Mouse (Mus musculus) cerebellum, postnatal 25 days (tissue): ENCODE results near the gene Nr0b2.

Experiments
- DNase-seq, 2 experiments: peaks; one replicate each; pipeline ENCODE4 v3.0.0; 2021; ENCODE audit warnings: mixed read lengths in 2 of 2

The Nr0b2 gene

DNA sequence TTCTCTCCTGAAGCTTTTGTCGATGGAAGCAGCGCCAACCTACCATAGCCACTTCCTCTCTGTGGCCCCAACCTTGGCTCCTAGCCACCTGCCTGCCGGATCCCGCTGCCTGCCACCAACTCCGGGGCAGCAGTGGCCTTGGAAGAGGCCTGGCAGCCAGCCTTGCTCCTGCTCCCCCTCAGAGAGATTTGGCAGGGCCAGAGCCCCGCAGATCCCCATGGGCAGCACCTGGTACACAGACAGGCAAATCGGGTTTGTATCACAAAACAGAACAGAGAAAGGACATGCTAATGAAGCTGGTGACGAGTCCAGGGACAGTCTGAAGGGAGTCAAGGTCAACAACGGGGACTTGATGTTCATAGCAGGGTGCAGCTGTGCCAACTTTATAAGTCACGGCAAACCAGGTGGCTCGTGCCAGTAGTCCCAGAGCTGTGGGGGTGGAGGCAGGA, 10.0 kb downstream of the Nr0b2 start:
- peak; percentile 90 to 92 for DNase-seq

DNA sequence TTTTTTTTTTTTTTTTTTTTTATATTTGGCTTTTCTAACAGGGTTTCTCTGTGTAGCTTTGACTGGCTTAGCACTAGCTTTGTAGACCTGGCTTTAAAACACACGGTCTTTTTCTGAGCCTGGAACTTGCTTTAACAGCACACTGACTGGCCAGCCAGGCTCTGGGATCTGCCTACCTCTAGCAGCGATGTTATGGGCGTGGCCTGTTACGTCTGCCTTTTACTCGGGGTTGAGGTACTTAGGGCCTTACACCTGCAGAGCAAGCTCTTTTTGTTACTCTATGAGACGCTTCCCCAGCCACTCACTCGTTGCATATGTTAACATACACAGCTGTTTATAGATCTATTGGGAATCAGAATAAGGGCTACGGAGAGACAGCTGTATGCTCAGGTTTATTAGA, 14.1 kb downstream of the Nr0b2 start:
- no peak for DNase-seq

DNA sequence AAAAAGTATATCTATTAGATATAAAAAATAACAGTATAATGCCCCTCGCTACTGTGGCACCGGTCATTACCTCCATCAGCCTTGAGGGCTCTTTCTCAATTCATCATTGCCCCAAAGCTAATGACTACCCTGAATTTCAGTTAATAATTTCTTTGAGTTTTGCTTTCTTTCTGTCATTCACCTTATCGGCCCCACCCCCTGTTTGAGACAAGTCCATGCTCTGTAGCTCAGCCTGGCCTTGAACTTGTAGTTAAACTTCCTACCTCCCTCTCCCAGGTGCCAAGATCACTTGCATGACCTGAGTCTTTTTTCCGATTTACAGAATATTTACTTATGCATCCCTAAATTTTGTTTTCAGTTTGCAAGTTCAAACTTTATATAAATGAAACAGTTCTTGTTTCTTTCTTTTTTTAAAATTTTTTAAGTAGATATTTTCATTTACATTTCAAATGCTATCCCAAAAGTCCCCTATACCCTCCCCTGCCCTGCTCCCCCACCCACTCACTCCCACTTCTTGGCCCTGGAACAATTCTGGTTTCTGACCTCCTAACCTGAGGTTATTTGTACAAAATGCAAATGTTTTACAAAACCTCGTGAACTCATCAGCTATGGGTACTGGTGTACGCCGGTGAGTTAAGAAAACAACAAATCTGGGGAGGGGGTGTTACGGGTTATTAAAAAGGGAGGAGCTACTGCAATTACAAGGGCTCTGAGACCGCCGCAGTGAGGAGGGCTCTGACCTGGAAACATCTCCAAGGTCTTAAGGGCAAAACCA, 16.3 kb downstream of the Nr0b2 start:
- no peak for DNase-seq

GRCm38 (mm10) chr4:133570066-133570466, 16.9 kb downstream of the Nr0b2 start:
- no peak for DNase-seq

GRCm38 (mm10) chr4:133574070-133574842, 21.1 kb downstream of the Nr0b2 start, which contains the start of gene Gpatch3:
Gene Gpatch3, plus strand, starts transcription at chr4:133574745.
- peak; percentile 92 to 95 for DNase-seq

- no peak for DNase-seq
Measured at GRCm38 (mm10) chr4:133574843-133575202, 21.6 kb downstream of the Nr0b2 start.

DNA sequence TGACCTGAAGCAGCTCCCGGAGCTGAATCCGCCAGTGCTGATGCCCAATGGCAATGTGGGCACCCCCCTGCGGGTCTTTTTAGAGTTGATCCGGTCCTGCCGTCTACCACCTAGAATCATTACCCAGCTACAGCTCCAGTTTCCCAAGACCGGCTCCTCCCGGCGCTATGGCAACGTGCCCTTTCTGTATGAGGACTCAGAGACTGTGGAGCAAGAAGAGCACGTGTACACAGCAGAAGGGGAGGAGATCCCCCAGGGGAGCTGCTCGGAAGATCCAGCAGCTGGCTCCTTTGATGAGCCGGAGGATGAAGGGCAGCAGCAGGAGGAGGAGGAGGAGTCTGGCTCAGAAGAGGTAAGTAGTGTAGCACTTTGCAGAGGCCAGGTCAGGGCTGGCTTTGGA, 24.8 kb downstream of the Nr0b2 start:
- no peak for DNase-seq

DNA sequence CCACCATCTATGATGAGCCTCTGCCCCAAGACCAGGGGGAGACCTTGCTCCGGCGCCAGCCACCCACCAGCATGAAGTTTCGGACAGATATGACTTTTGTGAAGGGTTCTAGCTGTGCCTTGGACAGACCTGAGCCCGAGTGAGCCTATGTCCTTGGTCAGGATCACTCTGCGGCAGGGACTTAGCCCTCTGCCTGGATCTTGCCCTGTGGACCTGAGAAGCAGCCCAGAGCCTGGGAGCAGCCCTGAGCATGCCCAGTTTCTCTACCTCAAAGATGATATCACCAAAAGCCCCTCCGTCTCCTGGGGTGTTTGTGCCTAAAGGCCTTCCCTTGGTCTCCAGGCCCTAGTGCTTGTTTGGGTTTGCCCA, 30.5 kb downstream of the Nr0b2 start:
- no peak for DNase-seq

- peak; percentile 77 to 87 for DNase-seq
Measured at GRCm38 (mm10) chr4:133584059-133584951, 31.1 kb downstream of the Nr0b2 start, which contains the start of gene Gpn2. Gene Gpn2, plus strand, starts transcription at chr4:133584362.

- DNase-seq = peak; percentile 80 to 81
Measured at GRCm38 (mm10) chr4:133592570-133592969, 39.4 kb downstream of the Nr0b2 start.

DNA sequence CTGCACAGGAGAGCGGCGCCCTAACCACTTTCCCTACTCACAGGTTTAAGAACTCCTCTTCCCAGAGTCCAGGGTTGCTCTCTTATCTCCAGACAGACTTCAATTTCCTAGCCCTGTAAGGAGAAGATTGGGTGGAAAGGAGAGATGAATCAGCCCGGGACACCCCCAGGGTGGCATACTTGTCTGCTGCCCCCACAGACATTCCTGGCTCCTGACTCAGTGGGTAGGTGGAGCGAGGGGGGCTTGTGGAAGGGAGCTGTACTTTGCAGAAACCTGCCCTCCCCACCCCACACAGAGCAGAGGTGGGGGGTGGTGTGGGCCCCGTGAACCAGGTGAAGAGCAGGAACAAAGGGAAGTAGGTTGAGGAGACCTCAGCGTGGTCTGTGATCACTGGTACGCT, 42.4 kb downstream of the Nr0b2 start:
- no peak for DNase-seq

DNA sequence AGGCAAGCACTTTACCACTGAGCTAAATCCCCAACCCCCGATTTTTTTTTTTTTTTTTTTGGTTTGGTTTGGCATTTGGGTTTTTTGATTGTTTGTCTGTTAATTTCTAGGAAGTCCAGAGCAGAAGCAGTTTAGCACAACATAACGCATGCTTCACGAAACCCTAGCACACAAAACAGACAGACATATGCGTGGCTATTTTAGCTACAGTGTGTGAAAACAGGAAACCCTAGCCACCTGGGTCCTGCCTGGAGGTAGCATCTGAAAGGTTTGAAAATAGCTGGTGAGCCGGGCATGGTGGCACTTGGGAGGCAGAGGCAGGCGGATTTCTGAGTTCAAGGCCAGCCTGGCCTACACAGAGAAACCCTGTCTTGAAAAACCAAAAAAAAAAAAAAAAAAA, 42.9 kb downstream of the Nr0b2 start:
- DNase-seq = no peak

DNA sequence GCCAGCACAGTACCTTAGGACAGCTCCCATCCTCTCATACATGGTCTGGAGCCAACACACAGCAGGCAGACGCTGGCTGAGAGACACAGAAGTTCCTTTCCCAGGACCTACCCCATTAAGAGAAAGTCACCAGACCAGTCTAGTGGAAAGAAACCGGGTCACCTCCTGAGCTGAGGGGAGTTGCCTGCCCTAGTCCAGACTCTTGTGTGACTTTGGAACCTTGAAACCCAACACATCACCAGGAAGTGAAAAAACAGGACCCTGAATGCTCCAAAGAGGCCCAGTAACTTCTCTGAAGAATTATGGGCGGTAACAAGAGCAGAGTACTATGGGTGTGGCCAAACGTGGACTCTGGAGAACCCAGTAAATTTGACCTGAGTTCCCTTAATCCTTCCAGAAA, 45.4 kb downstream of the Nr0b2 start:
- no peak for DNase-seq

DNA sequence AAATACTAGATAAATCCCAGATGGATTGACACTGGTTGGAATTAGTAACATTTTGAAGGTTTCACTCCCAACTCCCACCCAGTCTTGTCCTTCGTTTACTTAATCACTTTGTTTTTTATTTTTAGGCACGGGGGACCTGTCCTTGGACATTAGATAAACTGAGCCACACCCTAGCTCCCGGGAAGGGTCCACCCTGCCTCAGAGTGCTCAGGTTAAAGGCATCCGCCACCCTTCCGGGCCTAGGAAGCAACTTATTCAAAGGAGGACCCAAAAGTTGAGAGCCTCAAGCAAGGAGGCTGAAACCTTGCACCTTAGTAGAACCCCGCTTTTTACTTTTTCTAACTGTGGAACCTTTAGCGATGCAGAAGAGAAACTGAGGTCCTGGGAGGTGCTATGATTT, 45.9 kb downstream of the Nr0b2 start:
- DNase-seq = no peak

- DNase-seq = peak; percentile 79 to 87
Measured at GRCm38 (mm10) chr4:133599571-133600073, 46.4 kb downstream of the Nr0b2 start.

GRCm38 (mm10) chr4:133600306-133600705, 47.1 kb downstream of the Nr0b2 start:
- DNase-seq = no peak

DNA sequence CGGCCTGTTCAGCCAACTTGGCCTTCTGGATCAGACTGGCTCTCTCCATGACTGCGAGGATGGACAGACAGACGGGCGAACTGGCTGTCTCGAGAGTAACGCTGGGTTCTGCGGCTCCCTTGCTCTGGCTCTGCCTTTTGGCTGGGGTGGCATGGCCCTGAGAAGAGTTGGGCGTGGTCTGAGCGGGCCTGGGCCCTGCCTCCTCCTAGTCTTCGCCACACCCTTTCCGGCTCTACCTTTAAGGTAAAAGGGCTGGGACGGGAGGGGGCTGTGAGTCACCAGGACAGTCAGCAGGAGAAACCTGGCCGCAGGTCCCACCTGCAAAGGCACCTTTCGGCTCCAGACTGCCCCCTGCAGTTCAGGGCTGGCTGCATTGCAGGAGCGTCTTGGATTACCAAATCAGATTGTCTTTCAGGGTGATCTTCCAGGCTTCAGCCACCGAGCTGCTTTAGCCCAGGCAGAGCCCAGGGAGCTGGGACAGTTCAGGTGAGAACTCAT, 48.6 kb downstream of the Nr0b2 start, which contains the start of gene Sfn:
Gene Sfn, minus strand, starts transcription at position 448 of the 498 bp plus-strand sequence.
- peak; percentile 60 to 77 for DNase-seq

GRCm38 (mm10) chr4:133603056-133603455, 49.9 kb downstream of the Nr0b2 start:
- no peak for DNase-seq

GRCm38 (mm10) chr4:133604175-133604574, 51.0 kb downstream of the Nr0b2 start:
- DNase-seq = no peak

DNA sequence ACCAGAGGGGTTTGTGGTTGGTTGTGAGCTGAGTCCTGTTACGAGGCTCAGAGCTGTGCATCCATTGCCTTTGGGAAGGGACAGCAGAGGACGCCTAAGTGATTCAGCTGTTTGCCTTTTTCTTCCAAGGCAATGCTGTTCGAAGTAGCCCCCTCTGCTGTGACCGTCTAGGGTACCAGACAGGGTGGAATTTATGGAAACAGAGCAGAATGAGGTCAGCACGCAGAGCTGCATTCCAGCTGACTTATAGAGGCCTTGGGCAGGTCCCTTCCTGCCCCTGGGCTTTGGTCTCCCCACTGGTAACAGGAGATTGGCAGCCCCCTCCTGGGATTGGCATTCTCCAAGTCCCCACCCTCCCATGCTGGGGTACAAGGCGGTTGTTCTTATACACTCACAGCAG, 51.7 kb downstream of the Nr0b2 start:
- no peak for DNase-seq

GRCm38 (mm10) chr4:133605330-133605729, 52.2 kb downstream of the Nr0b2 start:
- no peak for DNase-seq
